Mouse (Mus musculus): ENCODE measurements around the gene Slc7a11.

The Slc7a11 gene

GRCm38 (mm10) chr3:50405915-50406314, 37.5 kb downstream of the Slc7a11 start:
- no peak for DNase-seq (ENCODE audit: low read depth, low spot score)

- no peak for DNase-seq (ENCODE audit: low read depth, low spot score)
Measured at GRCm38 (mm10) chr3:50388786-50389185, 54.6 kb downstream of the Slc7a11 start.

- no peak for DNase-seq (ENCODE audit: low read depth, low spot score)
Measured at GRCm38 (mm10) chr3:50388288-50388687, 55.1 kb downstream of the Slc7a11 start.

GRCm38 (mm10) chr3:50387280-50387679, 56.1 kb downstream of the Slc7a11 start:
- DNase-seq (ENCODE audit: low read depth, low spot score) = no peak

- no peak for DNase-seq (ENCODE audit: low read depth, low spot score)
Measured at GRCm38 (mm10) chr3:50386561-50387221, 56.7 kb downstream of the Slc7a11 start.

- no peak for DNase-seq (ENCODE audit: low read depth, low spot score)
Measured at GRCm38 (mm10) chr3:50386066-50386465, 57.3 kb downstream of the Slc7a11 start.

- DNase-seq (ENCODE audit: low read depth, low spot score) = no peak
Measured at GRCm38 (mm10) chr3:50382729-50383128, 60.7 kb downstream of the Slc7a11 start.

GRCm38 (mm10) chr3:50381861-50382693, 61.3 kb downstream of the Slc7a11 start:
- no peak for DNase-seq (ENCODE audit: low read depth, low spot score)

GRCm38 (mm10) chr3:50381160-50381860, 62.1 kb downstream of the Slc7a11 start:
- peak; percentile 39 for DNase-seq (ENCODE audit: low read depth, low spot score)

GRCm38 (mm10) chr3:50379942-50380341, 63.5 kb downstream of the Slc7a11 start:
- DNase-seq (ENCODE audit: low read depth, low spot score) = no peak

GRCm38 (mm10) chr3:50375477-50375876, 67.9 kb downstream of the Slc7a11 start:
- DNase-seq (ENCODE audit: low read depth, low spot score) = no peak

GRCm38 (mm10) chr3:50369791-50370190, 73.6 kb downstream of the Slc7a11 start:
- no peak for DNase-seq (ENCODE audit: low read depth, low spot score)

- no peak for DNase-seq (ENCODE audit: low read depth, low spot score)
Measured at GRCm38 (mm10) chr3:50367175-50367574, 76.2 kb downstream of the Slc7a11 start.

GRCm38 (mm10) chr3:50363659-50364058, 79.8 kb downstream of the Slc7a11 start:
- no peak for DNase-seq (ENCODE audit: low read depth, low spot score)

GRCm38 (mm10) chr3:50347081-50347480, 96.3 kb downstream of the Slc7a11 start:
- no peak for DNase-seq (ENCODE audit: low read depth, low spot score)

GRCm38 (mm10) chr3:50344411-50344810, 99.0 kb downstream of the Slc7a11 start:
- DNase-seq (ENCODE audit: low read depth, low spot score) = no peak

GRCm38 (mm10) chr3:50324524-50324923, 118.9 kb downstream of the Slc7a11 start:
- no peak for DNase-seq (ENCODE audit: low read depth, low spot score)

- no peak for DNase-seq (ENCODE audit: low read depth, low spot score)
Measured at GRCm38 (mm10) chr3:50323881-50324280, 119.5 kb downstream of the Slc7a11 start.

GRCm38 (mm10) chr3:50320862-50321261, 122.6 kb downstream of the Slc7a11 start:
- DNase-seq (ENCODE audit: low read depth, low spot score) = no peak

- DNase-seq (ENCODE audit: low read depth, low spot score) = no peak
Measured at GRCm38 (mm10) chr3:50318074-50318473, 125.3 kb downstream of the Slc7a11 start.

- DNase-seq (ENCODE audit: low read depth, low spot score) = no peak
Measured at GRCm38 (mm10) chr3:50313816-50314215, 129.6 kb downstream of the Slc7a11 start.
